15 mouse cellular contexts compared by ENCODE assay signal in genomic region chr11:58143704-58144426, GRCm38 (mm10). TPM values are rescaled to one million over a fixed set of nuclear protein-coding genes. Genes with fewer than 3 reads are reported as not detected.
DNase-seq lines count a peak whose midpoint lies in the region; ATAC-seq lines count a peak whose summit lies in the region.
"Had no signal": no experiment of that assay in that cellular context is flagged by ENCODE, and none has a peak within 500 bp of the region (broad histone marks: within the 10 kb centered on the region; RNA-seq: fewer than 3 reads in every experiment).

No protein-coding gene starts in this region.

- ATAC-seq in frontal cortex, adult (ENCODE audit: low TSS enrichment): peak; percentile 94
- peak; percentile 84 for ATAC-seq in granulocyte monocyte progenitor cell, adult 5-6 weeks (replicated peaks; ENCODE audit: poor library complexity, severe bottlenecking)
- ATAC-seq in hindbrain, embryonic 12.5 days (ENCODE audit: low FRiP score): no peak
- ATAC-seq: midbrain, embryonic 13.5 days had no signal

- intact Hi-C loops in left cerebral cortex, postnatal 25 days (cut with DNase I): no loop called here

- 92% methylated on average over 9 of the region's 9 CpGs for WGBS in hindbrain, embryonic 12.5 days

- H3K4me2 ChIP-seq in hindbrain, embryonic 12.5 days (replicated peaks): no peak overlapping the region
- H3K4me2 ChIP-seq: lung, embryonic 14.5 days; midbrain, embryonic 13.5 days had no signal

- H3K27ac ChIP-seq in hindbrain, embryonic 12.5 days: no peak overlapping the region
- H3K27ac ChIP-seq: midbrain, embryonic 13.5 days had no signal

- H3K4me3 ChIP-seq in hindbrain, embryonic 12.5 days: no peak overlapping the region
- H3K4me3 ChIP-seq: erythroblast, embryonic 14.5 days; midbrain, embryonic 13.5 days had no signal

- H3K27me3 ChIP-seq in hindbrain, embryonic 12.5 days: no peaks in the 10 kb centered on the region
- H3K27me3 ChIP-seq: midbrain, embryonic 13.5 days had no signal

- no peaks in the 10 kb centered on the region for H3K4me1 ChIP-seq in hindbrain, embryonic 12.5 days
- H3K4me1 ChIP-seq: midbrain, embryonic 13.5 days had no signal

- no peak overlapping the region for H3K9ac ChIP-seq in hindbrain, embryonic 12.5 days
- H3K9ac ChIP-seq: lung, embryonic 14.5 days; midbrain, embryonic 13.5 days had no signal

- peaks cover 87% of the 10 kb centered on the region for H3K36me3 ChIP-seq in hindbrain, embryonic 12.5 days

- DNase-seq in frontal cortex, postnatal 25 days (ENCODE audit: low spot score in 2 of 2): no peak
- peak; percentile 31 to 86 for DNase-seq in left cerebral cortex, postnatal 25 days (ENCODE audit: low spot score in 2 of 2)
- DNase-seq in telencephalon, adult 2 months (ENCODE audit: low read depth, low spot score): peak; percentile 85
- DNase-seq in kidney, adult 11 months: no peak
- no peak for DNase-seq in adrenal gland, postnatal 36 days
- DNase-seq: heart, postnatal 14 days; kidney, adult 18-20 months; lung, embryonic 14.5 days had no signal

- H3K9me3 ChIP-seq in hindbrain, embryonic 12.5 days (replicated peaks): no peaks in the 10 kb centered on the region
- H3K9me3 ChIP-seq: midbrain, embryonic 13.5 days had no signal

RNA-seq across cellular contexts. Expression of gene Gemin5, which starts 24.5 kb away (rescaled TPM):
- total RNA-seq in granulocyte monocyte progenitor cell, adult 5-6 weeks (2014; fragmentation: Nextera tagmentation): 23.7 and 26.5 TPM in 2 replicates
- total RNA-seq in granulocyte monocyte progenitor cell, adult 5-6 weeks (2017): 29.6 and 31.4 TPM in 2 replicates
- 10 to 100 TPM; 16.5 to 18.1 TPM for total RNA-seq in left cerebral cortex, postnatal 25 days (2021)
- 22.5 and 24.2 TPM in 2 replicates for polyA plus RNA-seq in hindbrain, embryonic 12.5 days (2016; fragmentation: Nextera tagmentation; extraction: Ambion mirVana)
- 10 to 100 TPM; 21.1 to 32.0 TPM for total RNA-seq in adrenal gland, postnatal 36 days (2021)

RNA-seq across cellular contexts. Expression of gene Mrpl22, which starts 27.6 kb away (rescaled TPM):
- total RNA-seq in granulocyte monocyte progenitor cell, adult 5-6 weeks (2014; fragmentation: Nextera tagmentation): 77.4 and 92.5 TPM in 2 replicates
- 58.4 and 65.0 TPM in 2 replicates for total RNA-seq in granulocyte monocyte progenitor cell, adult 5-6 weeks (2017)
- 10 to 100 TPM; 33.9 to 35.5 TPM for total RNA-seq in left cerebral cortex, postnatal 25 days (2021)
- 98.3 and 102 TPM in 2 replicates for polyA plus RNA-seq in hindbrain, embryonic 12.5 days (2016; fragmentation: Nextera tagmentation; extraction: Ambion mirVana)
- total RNA-seq in adrenal gland, postnatal 36 days (2021): 10 to 100 TPM; 72.0 to 75.1 TPM

RNA-seq across cellular contexts. Expression of gene Cnot8, which starts 39.9 kb away (rescaled TPM):
- 79.5 and 85.5 TPM in 2 replicates for total RNA-seq in granulocyte monocyte progenitor cell, adult 5-6 weeks (2014; fragmentation: Nextera tagmentation)
- 117 and 126 TPM in 2 replicates for total RNA-seq in granulocyte monocyte progenitor cell, adult 5-6 weeks (2017)
- total RNA-seq in left cerebral cortex, postnatal 25 days (2021): 10 to 100 TPM; 53.3 to 54.6 TPM
- 105 and 109 TPM in 2 replicates for polyA plus RNA-seq in hindbrain, embryonic 12.5 days (2016; fragmentation: Nextera tagmentation; extraction: Ambion mirVana)
- total RNA-seq in adrenal gland, postnatal 36 days (2021): 10 to 100 TPM; 44.0 to 63.7 TPM

RNA-seq across cellular contexts. Expression of gene Gm12248, which starts 50.9 kb away (rescaled TPM):
- total RNA-seq in granulocyte monocyte progenitor cell, adult 5-6 weeks (2014; fragmentation: Nextera tagmentation): not detected in 2 replicates
- total RNA-seq in granulocyte monocyte progenitor cell, adult 5-6 weeks (2017): 0.21 TPM in 1 of 2 replicates, not detected in the other
- total RNA-seq in left cerebral cortex, postnatal 25 days (2021): not detected
- 0.14 TPM in 1 of 2 replicates, not detected in the other for polyA plus RNA-seq in hindbrain, embryonic 12.5 days (2016; fragmentation: Nextera tagmentation; extraction: Ambion mirVana)
- total RNA-seq in adrenal gland, postnatal 36 days (2021): 1 to 10 TPM in 1 of 2 experiments, not detected in 1; 1.0 TPM
- total RNA-seq: heart, postnatal 14 days had no signal
- polyA plus RNA-seq: erythroblast, embryonic 14.5 days; limb, embryonic 11.5 days; lung, embryonic 14.5 days; midbrain, embryonic 13.5 days; neural tube, embryonic 14.5 days had no signal

RNA-seq across cellular contexts. Expression of gene Igtp, which starts 55.5 kb away (rescaled TPM):
- total RNA-seq in granulocyte monocyte progenitor cell, adult 5-6 weeks (2014; fragmentation: Nextera tagmentation): 8.5 and 9.6 TPM in 2 replicates
- 8.7 and 11.8 TPM in 2 replicates for total RNA-seq in granulocyte monocyte progenitor cell, adult 5-6 weeks (2017)
- 1 to 10 TPM; 2.5 to 3.2 TPM for total RNA-seq in left cerebral cortex, postnatal 25 days (2021)
- 1.9 and 2.0 TPM in 2 replicates for polyA plus RNA-seq in hindbrain, embryonic 12.5 days (2016; fragmentation: Nextera tagmentation; extraction: Ambion mirVana)
- total RNA-seq in adrenal gland, postnatal 36 days (2021): 10 to 100 TPM; 12.8 to 18.9 TPM

Comparison
In these comparisons a context has a peak if more than half of its experiments do, and no peak if none do; other contexts are left out.
1. DNase-seq: peak in left cerebral cortex, postnatal 25 days (2 of 2) and telencephalon, adult 2 months (single experiment); none in frontal cortex, postnatal 25 days (0 of 2), kidney, adult 11 months (single experiment) and adrenal gland, postnatal 36 days (0 of 2).